Mouse (Mus musculus) hindbrain, embryonic 11.5 days (tissue): ENCODE measurements around the gene Sit1. TPM values are rescaled to one million over a fixed set of nuclear protein-coding genes. Genes with fewer than 3 reads are reported as not detected.

ENCODE experiments used
- ATAC-seq: fragments of 200-750 bp; cut with Nextera tagmentation; 2 replicates; pipeline ENCODE4 v1.8.0; 2017; ENCODE audit warnings: mild to moderate bottlenecking, moderate TSS enrichment, moderate library complexity; ENCODE audit not compliant: low FRiP score
- DNase-seq: peaks from one replicate; pipeline ENCODE4 v3.0.0-alpha.2; 2015; ENCODE audit warnings: low spot score
- H3K27ac ChIP-seq: fragments of 300-500 bp; sonication (generic); 2 replicates; pipeline ENCODE4 v1.5.1; 2014; ENCODE audit warnings: mild to moderate bottlenecking, low read depth, low read length
- H3K27me3 ChIP-seq: fragments of 300-500 bp; sonication (generic); 2 replicates; pipeline ENCODE4 v1.6.1; 2014; ENCODE audit warnings: mild to moderate bottlenecking, low read length, moderate library complexity, mixed read lengths; ENCODE audit not compliant: control insufficient read depth, insufficient read depth
- H3K36me3 ChIP-seq: fragments of 300-500 bp; sonication (generic); 2 replicates; pipeline ENCODE4 v1.6.1; 2014; ENCODE audit warnings: mild to moderate bottlenecking, low read length, moderate library complexity, mixed read lengths; ENCODE audit not compliant: control insufficient read depth, insufficient read depth
- H3K4me1 ChIP-seq: fragments of 300-500 bp; sonication (generic); replicated peaks from 2 replicates; pipeline ENCODE4 v1.6.1; 2014; ENCODE audit warnings: low read length, mixed read lengths; ENCODE audit not compliant: control insufficient read depth, insufficient read depth
- H3K4me2 ChIP-seq: fragments of 300-500 bp; sonication (generic); replicated peaks from 2 replicates; pipeline ENCODE4 v1.6.1; 2014; ENCODE audit warnings: mild to moderate bottlenecking, low read depth, low read length
- H3K4me3 ChIP-seq: fragments of 300-500 bp; sonication (generic); 2 replicates; pipeline ENCODE4 v1.5.1; 2014; ENCODE audit warnings: low read depth, low read length
- H3K9ac ChIP-seq: fragments of 300-500 bp; sonication (generic); 2 replicates; pipeline ENCODE4 v1.6.1; 2014; ENCODE audit warnings: low read depth, low read length
- H3K9me3 ChIP-seq: fragments of 300-500 bp; sonication (generic); 2 replicates; pipeline ENCODE4 v1.6.1; 2016; ENCODE audit warnings: low read length; ENCODE audit not compliant: control insufficient read depth
- WGBS: fragments of 180-500 bp; shearing (Covaris S2); extraction: QIAGEN DNeasy Blood & Tissue Kit; methylation state at CpG from one replicate; pipeline ENCODE4 v1.1.7; 2014; 5-methylcytosine and 5-hydroxymethylcytosine counted together
- polyA plus RNA-seq: library from polyadenylated mRNA; unstranded; fragments of >200 nt; fragmentation: Nextera tagmentation; extraction: Ambion mirVana; gene quantifications from 2 replicates; pipeline ENCODE4 v1.2.1, GENCODE M21; 2014

Gene Sit1
- polyA plus RNA-seq, 1 experiment from 2014 or later = not detected

- H3K27ac ChIP-seq = no peak overlapping the region
- H3K36me3 ChIP-seq = no peaks in the 10 kb centered on the region
- no peak for DNase-seq
- no peak overlapping the region for H3K4me3 ChIP-seq
- WGBS = 90% methylated on average over 10 of the region's 10 CpGs
- no peak for ATAC-seq
- no peak overlapping the region for H3K4me2 ChIP-seq
- H3K9me3 ChIP-seq = no peaks in the 10 kb centered on the region
- H3K27me3 ChIP-seq = no peaks in the 10 kb centered on the region
- H3K9ac ChIP-seq = no peak overlapping the region
- no peaks in the 10 kb centered on the region for H3K4me1 ChIP-seq
Observed at GRCm38 (mm10) chr4:43470301-43470700, 13.2 kb downstream of the Sit1 start.

DNA sequence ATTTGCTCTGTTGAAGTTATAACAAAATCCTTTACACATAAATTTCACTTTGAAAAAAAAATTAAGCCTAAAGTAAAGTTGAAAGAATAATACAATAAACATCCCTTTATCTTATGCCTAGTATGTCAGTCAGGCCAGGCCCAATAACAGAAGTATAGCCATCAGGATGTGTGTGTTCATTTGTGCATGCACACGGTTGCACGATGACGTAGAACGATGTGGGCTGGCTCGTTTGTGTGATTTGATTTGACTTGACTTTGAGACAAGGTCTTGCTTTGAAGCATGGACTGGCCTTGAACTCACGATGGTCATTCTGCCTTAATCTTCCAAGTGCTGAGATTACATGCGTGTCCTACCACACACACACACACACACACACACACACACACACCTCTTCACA is 16.7 kb downstream of the Sit1 start:
- Histone ChIP-seq H3K4me1 (no peaks in the 10 kb centered on the region), H3K27ac (no peak overlapping the region), H3K4me3 (no peak overlapping the region), H3K4me2 (no peak overlapping the region), H3K9me3 (no peaks in the 10 kb centered on the region), H3K9ac (no peak overlapping the region), H3K36me3 (no peaks in the 10 kb centered on the region), H3K27me3 (no peaks in the 10 kb centered on the region)
- DNase-seq (no peak), ATAC-seq (no peak)
- WGBS = 93% methylated on average over 7 of the region's 7 CpGs

- Histone ChIP-seq H3K36me3 (no peaks in the 10 kb centered on the region), H3K4me1 (no peaks in the 10 kb centered on the region), H3K4me3 (no peak overlapping the region), H3K27ac (no peak overlapping the region), H3K9ac (no peak overlapping the region), H3K27me3 (no peaks in the 10 kb centered on the region), H3K4me2 (no peak overlapping the region), H3K9me3 (no peaks in the 10 kb centered on the region)
- 87% methylated on average over 6 of the region's 6 CpGs for WGBS
- DNase-seq (no peak), ATAC-seq (no peak)
Observed at GRCm38 (mm10) chr4:43465935-43466334, 17.6 kb downstream of the Sit1 start.

DNA sequence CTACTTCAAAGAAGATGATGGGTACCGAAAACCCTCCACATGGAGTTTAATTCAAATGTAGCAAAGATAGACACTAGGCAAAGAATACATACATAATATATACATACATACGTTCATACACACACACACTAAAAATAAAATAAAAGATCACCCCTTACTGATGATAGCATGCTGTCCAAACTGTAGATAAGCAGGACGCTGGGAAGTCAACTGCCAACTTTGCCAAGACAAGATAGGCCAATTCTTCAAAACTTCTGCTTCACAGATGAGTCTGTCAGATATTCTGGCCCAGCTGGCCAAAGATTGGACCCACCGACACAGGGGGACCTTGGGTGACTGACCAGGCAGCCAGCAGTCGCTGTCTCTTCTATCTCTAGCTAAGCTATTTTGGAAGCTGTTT is 20.4 kb downstream of the Sit1 start:
- DNase-seq (no peak), ATAC-seq (no peak)
- H3K4me2 ChIP-seq = no peak overlapping the region
- no peaks in the 10 kb centered on the region for H3K9me3 ChIP-seq
- H3K27me3 ChIP-seq = no peaks in the 10 kb centered on the region
- WGBS = 94% methylated on average over 5 of the region's 5 CpGs
- no peak overlapping the region for H3K27ac ChIP-seq
- H3K4me3 ChIP-seq = no peak overlapping the region
- no peaks in the 10 kb centered on the region for H3K4me1 ChIP-seq
- no peaks in the 10 kb centered on the region for H3K36me3 ChIP-seq
- no peak overlapping the region for H3K9ac ChIP-seq

GRCm38 (mm10) chr4:43457124-43457523 is 26.4 kb downstream of the Sit1 start:
- Histone ChIP-seq H3K4me2 (no peak overlapping the region), H3K9me3 (no peaks in the 10 kb centered on the region)
- WGBS = 15% methylated on average over 8 of the region's 8 CpGs

DNA sequence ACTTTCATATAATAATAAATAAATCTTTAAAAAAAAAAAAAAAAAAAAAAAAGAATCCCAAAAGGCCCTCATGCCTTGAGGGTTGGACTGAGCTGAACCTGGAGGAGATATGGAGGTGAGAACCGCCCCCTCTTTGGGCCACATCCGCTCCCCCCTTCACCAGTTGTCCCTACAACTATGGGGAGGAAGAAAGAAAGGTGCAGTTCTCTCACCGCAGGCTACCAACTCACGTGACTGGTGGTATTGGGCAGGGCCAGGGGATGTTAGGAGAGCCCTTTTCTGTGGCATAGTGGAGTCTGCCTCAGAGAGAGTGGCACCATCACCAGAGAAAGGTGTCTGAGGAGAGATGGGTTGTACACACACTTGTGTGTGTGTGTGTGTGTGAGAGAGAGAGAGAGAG is 27.1 kb downstream of the Sit1 start:
- no peaks in the 10 kb centered on the region for H3K9me3 ChIP-seq
- H3K9ac ChIP-seq = no peak overlapping the region
- DNase-seq (no peak), ATAC-seq (no peak)
- no peak overlapping the region for H3K4me3 ChIP-seq
- H3K27me3 ChIP-seq = peaks cover 8% of the 10 kb centered on the region; the same call in 1 of the 2 replicates
- WGBS = 31% methylated on average over 4 of the region's 4 CpGs
- H3K4me2 ChIP-seq = no peak overlapping the region
- H3K36me3 ChIP-seq = no peaks in the 10 kb centered on the region
- H3K4me1 ChIP-seq = peaks cover 4% of the 10 kb centered on the region; the same call in 1 of the 2 replicates
- H3K27ac ChIP-seq = no peak overlapping the region

More at GRCm38 (mm10) chr4:43457124-43457523, 26.4 kb downstream of the Sit1 start:
- H3K9ac ChIP-seq = no peak overlapping the region
- ATAC-seq (no peak), DNase-seq (no peak)
- no peaks in the 10 kb centered on the region for H3K36me3 ChIP-seq
- H3K4me1 ChIP-seq = peaks cover 4% of the 10 kb centered on the region; the same call in 1 of the 2 replicates
- peaks cover 8% of the 10 kb centered on the region; the same call in 1 of the 2 replicates for H3K27me3 ChIP-seq
- no peak overlapping the region for H3K4me3 ChIP-seq
- no peak overlapping the region for H3K27ac ChIP-seq

DNA sequence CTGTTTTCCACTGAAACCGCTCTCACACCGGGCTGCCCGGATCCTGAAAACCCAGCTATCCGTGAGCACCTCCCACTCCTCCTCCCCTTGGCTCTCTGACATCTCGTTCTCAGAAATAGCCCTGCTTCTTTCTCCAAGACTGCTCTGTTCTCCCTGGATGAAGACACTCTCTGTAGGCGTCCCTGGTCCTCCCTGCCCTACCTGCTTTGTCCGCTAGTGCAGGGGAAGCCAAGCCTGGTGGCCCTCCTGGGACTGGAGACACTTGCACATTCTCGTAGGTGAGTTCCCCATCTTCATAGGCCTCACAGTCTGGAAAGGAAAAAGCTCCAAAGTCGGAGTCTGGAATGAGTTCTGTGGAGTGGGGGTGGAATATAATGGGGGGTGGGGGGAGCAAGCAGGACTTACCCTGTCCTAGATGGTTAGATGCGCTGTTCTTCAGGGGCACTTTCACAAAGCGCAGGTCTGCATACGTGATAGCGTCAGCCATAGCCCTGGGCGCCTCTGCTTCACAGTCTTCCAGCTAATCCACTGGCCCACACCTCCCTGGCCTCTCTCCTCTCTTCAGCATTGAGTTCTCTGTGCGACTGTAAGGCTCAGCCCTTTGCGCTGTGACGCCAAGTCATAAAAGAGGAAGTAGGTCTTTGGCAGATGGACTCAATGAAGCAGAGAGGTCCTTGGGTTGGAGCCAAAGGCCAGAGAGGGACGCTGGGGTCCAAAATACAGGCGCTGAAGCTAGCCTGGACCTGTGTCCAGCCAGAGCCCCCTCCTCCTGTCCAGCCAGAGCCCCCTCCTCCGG is 29.3 kb downstream of the Sit1 start, which contains the start of gene Cd72:
Cd72 (minus strand) TSS at position 588 of the 796 bp plus-strand sequence.
- peak within 1 kb of the TSS; percentile 20 for H3K4me3 ChIP-seq
- H3K27me3 ChIP-seq = peaks cover 8% of the 10 kb centered on the region; the same call in 1 of the 2 replicates
- WGBS = 35% methylated on average over 20 of the region's 20 CpGs
- ATAC-seq = no peak
- DNase-seq = peak; percentile 32
- H3K9me3 ChIP-seq = no peaks in the 10 kb centered on the region
- peak within 1 kb of the TSS; percentile 41 for H3K4me2 ChIP-seq
- no peaks in the 10 kb centered on the region for H3K36me3 ChIP-seq
- no peak within 1 kb of the TSS for H3K27ac ChIP-seq
- peak within 1 kb of the TSS; percentile 34; the same call in 1 of the 2 replicates for H3K9ac ChIP-seq
- H3K4me1 ChIP-seq = peaks cover 4% of the 10 kb centered on the region; the same call in 1 of the 2 replicates

- 2% methylated on average over 18 of the region's 18 CpGs for WGBS
- Histone ChIP-seq H3K4me2 (peak overlapping the region; percentile 41), H3K4me1 (peaks cover 4% of the 10 kb centered on the region; the same call in 1 of the 2 replicates), H3K9ac (peak overlapping the region; percentile 34; the same call in 1 of the 2 replicates), H3K36me3 (no peaks in the 10 kb centered on the region), H3K27me3 (peaks cover 8% of the 10 kb centered on the region; the same call in 1 of the 2 replicates), H3K9me3 (no peaks in the 10 kb centered on the region), H3K27ac (no peak overlapping the region), H3K4me3 (peak overlapping the region; percentile 20)
- ATAC-seq = 0 out of 2 replicates have a peak, but pooled peaks have one; percentile 45
- DNase-seq = peak; percentile 49
Observed at GRCm38 (mm10) chr4:43453413-43453812, 30.1 kb downstream of the Sit1 start.

GRCm38 (mm10) chr4:43452315-43452714 is 31.2 kb downstream of the Sit1 start:
- H3K27me3 ChIP-seq = peaks cover 8% of the 10 kb centered on the region; the same call in 1 of the 2 replicates
- no peaks in the 10 kb centered on the region for H3K36me3 ChIP-seq
- DNase-seq (no peak), ATAC-seq (no peak)
- no peak overlapping the region for H3K4me3 ChIP-seq
- H3K9me3 ChIP-seq = no peaks in the 10 kb centered on the region
- 63% methylated on average over 11 of the region's 11 CpGs for WGBS
- no peak overlapping the region for H3K27ac ChIP-seq
- H3K4me1 ChIP-seq = peaks cover 4% of the 10 kb centered on the region; the same call in 1 of the 2 replicates
- H3K4me2 ChIP-seq = no peak overlapping the region
- no peak overlapping the region for H3K9ac ChIP-seq
